ENCODE assay signal across 10 mouse cellular contexts in the genomic region with DNA sequence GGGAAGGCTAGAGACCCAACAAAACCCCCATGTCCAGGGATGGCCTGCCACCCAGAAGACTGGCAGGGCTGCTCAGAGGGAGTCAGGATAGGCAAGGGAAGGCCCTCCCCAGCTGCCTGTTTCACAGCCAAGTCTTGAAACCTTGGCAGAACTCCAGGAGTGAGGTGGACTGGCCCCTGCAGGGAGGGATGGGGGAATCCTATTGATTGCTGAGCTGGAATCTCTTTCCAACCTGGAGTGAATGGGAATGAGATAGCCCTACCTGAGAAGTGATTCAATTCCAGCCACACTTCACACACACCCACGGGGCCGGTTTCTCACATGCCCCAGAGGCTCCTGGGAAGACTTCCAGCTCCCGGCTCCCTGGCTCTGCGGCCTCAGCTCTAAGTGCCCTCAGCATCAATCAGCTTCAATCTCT. TPM values are rescaled to one million over a fixed set of nuclear protein-coding genes. Genes with fewer than 3 reads are reported as not detected.
DNase-seq lines count a peak whose midpoint lies in the region; ATAC-seq lines count a peak whose summit lies in the region.
"Had no signal": no experiment of that assay in that cellular context is flagged by ENCODE, and none has a peak within 500 bp of the region (broad histone marks: within the 10 kb centered on the region; RNA-seq: fewer than 3 reads in every experiment).

No protein-coding gene starts in this region.

- no peaks in the 10 kb centered on the region for H3K27me3 ChIP-seq in hindbrain, embryonic 10.5 days (ENCODE audit: insufficient read depth, poor library complexity, severe bottlenecking)
- H3K27me3 ChIP-seq in hindbrain, embryonic 11.5 days (ENCODE audit: control insufficient read depth, insufficient read depth, low read length), result no peaks in the 10 kb centered on the region
- no peaks in the 10 kb centered on the region for H3K27me3 ChIP-seq in intestine, embryonic 15.5 days (replicated peaks)
- H3K27me3 ChIP-seq in limb, embryonic 15.5 days, result no peaks in the 10 kb centered on the region
- H3K27me3 ChIP-seq: liver, embryonic 15.5 days had no signal

- no peak for ATAC-seq in hindbrain, embryonic 11.5 days (ENCODE audit: low FRiP score)
- peak; percentile 54 for ATAC-seq in intestine, embryonic 15.5 days
- no peak for ATAC-seq in limb, embryonic 15.5 days (ENCODE audit: insufficient number of reproducible peaks, low FRiP score, low TSS enrichment, low read depth)

- H3K4me3 ChIP-seq in hindbrain, embryonic 10.5 days, result no peak overlapping the region
- H3K4me3 ChIP-seq in hindbrain, embryonic 11.5 days (ENCODE audit: low read depth, low read length), result no peak overlapping the region
- no peak overlapping the region for H3K4me3 ChIP-seq in intestine, embryonic 15.5 days (replicated peaks)
- no peak overlapping the region for H3K4me3 ChIP-seq in limb, embryonic 15.5 days
- H3K4me3 ChIP-seq: liver, embryonic 15.5 days had no signal

- no peak for DNase-seq in hindbrain, embryonic 10.5 days (ENCODE audit: low spot score)
- DNase-seq in hindbrain, embryonic 11.5 days (ENCODE audit: low spot score), result no peak
- peak; percentile 37 to 45 for DNase-seq in cerebellum, adult 18-20 months
- DNase-seq in gastrocnemius, postnatal 10 days, result peak; percentile 48
- DNase-seq in retina, postnatal 7 days (ENCODE audit: low read depth, low spot score), result peak; percentile 30
- no peak for DNase-seq in spleen, adult 18-20 months

- 76% methylated on average over 4 of the region's 4 CpGs for WGBS in hindbrain, embryonic 10.5 days
- WGBS in hindbrain, embryonic 11.5 days, result 68% methylated on average over 4 of the region's 4 CpGs
- 57% methylated on average over 4 of the region's 4 CpGs for WGBS in intestine, embryonic 15.5 days
- WGBS in limb, embryonic 15.5 days, result 36% methylated on average over 4 of the region's 4 CpGs

- no peak overlapping the region for H3K4me2 ChIP-seq in hindbrain, embryonic 11.5 days (replicated peaks; ENCODE audit: low read depth, low read length)
- no peak overlapping the region for H3K4me2 ChIP-seq in intestine, embryonic 15.5 days (replicated peaks)
- H3K4me2 ChIP-seq in limb, embryonic 15.5 days, result no peak overlapping the region
- H3K4me2 ChIP-seq: liver, embryonic 15.5 days had no signal

- no peaks in the 10 kb centered on the region for H3K36me3 ChIP-seq in hindbrain, embryonic 10.5 days
- H3K36me3 ChIP-seq in hindbrain, embryonic 11.5 days (ENCODE audit: control insufficient read depth, insufficient read depth, low read length), result no peaks in the 10 kb centered on the region
- no peaks in the 10 kb centered on the region for H3K36me3 ChIP-seq in intestine, embryonic 15.5 days
- H3K36me3 ChIP-seq in limb, embryonic 15.5 days, result no peaks in the 10 kb centered on the region
- H3K36me3 ChIP-seq: liver, embryonic 15.5 days had no signal

- 0 out of 2 replicates have a peak overlapping the region, but pooled peaks have one; percentile 26 for H3K27ac ChIP-seq in hindbrain, embryonic 10.5 days
- H3K27ac ChIP-seq in hindbrain, embryonic 11.5 days (ENCODE audit: low read depth, low read length), result no peak overlapping the region
- H3K27ac ChIP-seq in intestine, embryonic 15.5 days, result peak overlapping the region; percentile 66
- peak overlapping the region; percentile 33; the same call in 1 of the 2 replicates for H3K27ac ChIP-seq in limb, embryonic 15.5 days
- H3K27ac ChIP-seq: liver, embryonic 15.5 days had no signal

- H3K9me3 ChIP-seq in hindbrain, embryonic 10.5 days, result no peaks in the 10 kb centered on the region
- no peaks in the 10 kb centered on the region for H3K9me3 ChIP-seq in hindbrain, embryonic 11.5 days (ENCODE audit: control insufficient read depth, low read length)
- H3K9me3 ChIP-seq in intestine, embryonic 15.5 days, result no peaks in the 10 kb centered on the region
- no peaks in the 10 kb centered on the region for H3K9me3 ChIP-seq in limb, embryonic 15.5 days
- H3K9me3 ChIP-seq: liver, embryonic 15.5 days had no signal

- no peak overlapping the region for H3K9ac ChIP-seq in hindbrain, embryonic 11.5 days (ENCODE audit: low read depth, low read length)
- H3K9ac ChIP-seq in intestine, embryonic 15.5 days, result 0 out of 2 replicates have a peak overlapping the region, but pooled peaks have one; percentile 5
- no peak overlapping the region for H3K9ac ChIP-seq in limb, embryonic 15.5 days
- H3K9ac ChIP-seq: liver, embryonic 15.5 days had no signal

- H3K4me1 ChIP-seq in hindbrain, embryonic 10.5 days (replicated peaks), result peaks cover 22% of the 10 kb centered on the region
- H3K4me1 ChIP-seq in hindbrain, embryonic 11.5 days (replicated peaks; ENCODE audit: control insufficient read depth, insufficient read depth, low read length), result no peaks in the 10 kb centered on the region; the same call in 1 of the 2 replicates
- H3K4me1 ChIP-seq in intestine, embryonic 15.5 days (replicated peaks), result peaks cover 27% of the 10 kb centered on the region
- H3K4me1 ChIP-seq in limb, embryonic 15.5 days, result peaks cover 23% of the 10 kb centered on the region
- H3K4me1 ChIP-seq: liver, embryonic 15.5 days had no signal

RNA-seq across cellular contexts. Expression of a gene that starts 47.9 kb away (rescaled TPM):
- polyA plus RNA-seq in hindbrain, embryonic 10.5 days (2016; fragmentation: Nextera tagmentation; extraction: Ambion mirVana), result not detected in 2 replicates
- polyA plus RNA-seq in hindbrain, embryonic 11.5 days (2014; fragmentation: Nextera tagmentation; extraction: Ambion mirVana), result not detected in 2 replicates
- not detected for total RNA-seq in gastrocnemius, postnatal 10 days (2021)
- polyA plus RNA-seq in intestine, embryonic 15.5 days (2015; fragmentation: Nextera tagmentation; extraction: Ambion mirVana), result not detected in 2 replicates
- not detected in 2 replicates for polyA plus RNA-seq in limb, embryonic 15.5 days (2015; fragmentation: Nextera tagmentation; extraction: Ambion mirVana)
- total RNA-seq: common myeloid progenitor, adult 5-6 weeks had no signal
- polyA plus RNA-seq: liver, embryonic 15.5 days had no signal

RNA-seq across cellular contexts. Expression of a gene that starts 57.3 kb away (rescaled TPM):
- not detected in 2 replicates for polyA plus RNA-seq in hindbrain, embryonic 10.5 days (2016; fragmentation: Nextera tagmentation; extraction: Ambion mirVana)
- not detected in 2 replicates for polyA plus RNA-seq in hindbrain, embryonic 11.5 days (2014; fragmentation: Nextera tagmentation; extraction: Ambion mirVana)
- total RNA-seq in gastrocnemius, postnatal 10 days (2021), result not detected
- not detected in 2 replicates for polyA plus RNA-seq in intestine, embryonic 15.5 days (2015; fragmentation: Nextera tagmentation; extraction: Ambion mirVana)
- not detected in 2 replicates for polyA plus RNA-seq in limb, embryonic 15.5 days (2015; fragmentation: Nextera tagmentation; extraction: Ambion mirVana)
- total RNA-seq: common myeloid progenitor, adult 5-6 weeks had no signal
- polyA plus RNA-seq: liver, embryonic 15.5 days had no signal

Comparison
In these comparisons a context has a peak if more than half of its experiments do, and no peak if none do; other contexts are left out.
1. DNase-seq: peak in cerebellum, adult 18-20 months (2 of 2), gastrocnemius, postnatal 10 days (single experiment) and retina, postnatal 7 days (single experiment); none in hindbrain, embryonic 10.5 days (single experiment), hindbrain, embryonic 11.5 days (single experiment) and spleen, adult 18-20 months (0 of 2).